Mouse (Mus musculus) CH12.LX (cell line): ENCODE data around the gene Foxred2. TPM values are rescaled to one million over a fixed set of nuclear protein-coding genes. Genes with fewer than 3 reads are reported as not detected.

Source experiments
- DNase-seq: peaks from one replicate; pipeline ENCODE4 v3.0.0-alpha.2; 2013; ENCODE audit errors: extremely low read depth
- H3K27ac ChIP-seq: 2 replicates; pipeline ENCODE4 v1.5.1; 2012; ENCODE audit warnings: low read depth, mild to moderate bottlenecking, control low read depth, moderate library complexity; ENCODE audit not compliant: insufficient read depth
- H3K27me3 ChIP-seq: replicated peaks from 2 replicates; pipeline ENCODE3; 2012; ENCODE audit warnings: inconsistent platforms
- H3K36me3 ChIP-seq, 2 experiments: replicated peaks in 1 of 2; 2 replicates each; pipeline versions ENCODE3 to v1.6.1; 2012; ENCODE audit warnings: inconsistent platforms in 1 of 2, low read length in 1 of 2, mild to moderate bottlenecking in 1 of 2, mixed read lengths in 1 of 2, moderate library complexity in 1 of 2; ENCODE audit not compliant: control insufficient read depth in 1 of 2, insufficient read depth in 1 of 2
- H3K4me1 ChIP-seq, 2 experiments: 2 replicates each; pipeline ENCODE4 v1.6.1; 2012; ENCODE audit warnings: inconsistent platforms in 1 of 2, moderate library complexity in 1 of 2; ENCODE audit not compliant: insufficient read depth in 2 of 2, control insufficient read depth in 1 of 2
- H3K4me2 ChIP-seq: 2 replicates; pipeline ENCODE4 v1.6.1; 2012; ENCODE audit warnings: low read depth, mild to moderate bottlenecking, control low read depth; ENCODE audit not compliant: poor library complexity, insufficient read depth, severe bottlenecking
- H3K4me3 ChIP-seq, 3 experiments: fragments of 150-350 bp in 1 of 3; sonication (generic) in 1 of 3; replicated peaks in 1 of 3; 2 replicates each; pipeline versions ENCODE3 to v1.5.1; 2011 to 2012; ENCODE audit warnings: low read depth in 2 of 3, low read length in 2 of 3, mild to moderate bottlenecking in 2 of 3, moderate library complexity in 2 of 3, control low read depth in 1 of 3, improper control_type of control experiment in 1 of 3, inconsistent platforms in 1 of 3, mixed read lengths in 1 of 3; ENCODE audit not compliant: poor library complexity in 1 of 3
- H3K79me2 ChIP-seq: replicated peaks from 2 replicates; pipeline ENCODE4 v1.6.1; 2012; ENCODE audit warnings: mild to moderate bottlenecking, moderate library complexity; ENCODE audit not compliant: control insufficient read depth, poor library complexity, insufficient read depth, severe bottlenecking; ENCODE audit errors: extremely low read depth
- H3K9ac ChIP-seq: 2 replicates; pipeline ENCODE4 v1.6.1; 2012; ENCODE audit warnings: low read depth, mild to moderate bottlenecking, control low read depth, moderate library complexity; ENCODE audit not compliant: insufficient read depth
- H3K9me3 ChIP-seq: replicated peaks from 2 replicates; pipeline ENCODE3; 2012; ENCODE audit warnings: low read length, inconsistent platforms, mixed read lengths
- CHD1 ChIP-seq: IDR thresholded peaks from 2 replicates; pipeline ENCODE4 v1.6.1; 2012; ENCODE audit warnings: low read depth, low read length, improper control_type of control experiment, inconsistent platforms
- CTCF ChIP-seq, 2 experiments: IDR thresholded peaks in 1 of 2; conservative IDR thresholded peaks in 1 of 2; 2 replicates each; pipeline ENCODE4 v1.5.1; 2011 to 2012; ENCODE audit warnings: low read depth in 2 of 2, low read length in 2 of 2, improper control_type of control experiment in 1 of 2, inconsistent platforms in 1 of 2, mild to moderate bottlenecking in 1 of 2, moderate library complexity in 1 of 2
- E2F4 ChIP-seq: IDR thresholded peaks from 2 replicates; pipeline ENCODE4 v1.6.1; 2011; ENCODE audit warnings: low read depth, low read length, improper control_type of control experiment; ENCODE audit not compliant: insufficient replicate concordance
- ELF1 ChIP-seq: IDR thresholded peaks from 2 replicates; pipeline ENCODE4 v1.6.1; 2014; ENCODE audit warnings: low read depth, mild to moderate bottlenecking, inconsistent platforms, low read length, improper control_type of control experiment
- ETS1 ChIP-seq: conservative IDR thresholded peaks from 2 replicates; pipeline ENCODE4 v1.6.1; 2012; ENCODE audit warnings: low read depth, mild to moderate bottlenecking, inconsistent platforms, low read length, improper control_type of control experiment, moderate library complexity
- GABPA ChIP-seq: IDR thresholded peaks from 2 replicates; pipeline ENCODE4 v1.6.1; 2012; ENCODE audit warnings: low read depth, low read length, improper control_type of control experiment, inconsistent platforms; ENCODE audit not compliant: insufficient replicate concordance
- IRF4 ChIP-seq: IDR thresholded peaks from 2 replicates; pipeline ENCODE4 v1.6.1; 2014; ENCODE audit warnings: low read depth, mild to moderate bottlenecking, inconsistent platforms, low read length, improper control_type of control experiment
- JUN ChIP-seq: IDR thresholded peaks from 2 replicates; pipeline ENCODE4 v1.6.1; 2011; ENCODE audit warnings: low read depth, mild to moderate bottlenecking, low read length, improper control_type of control experiment, moderate library complexity; ENCODE audit not compliant: insufficient read depth
- JUND ChIP-seq: conservative IDR thresholded peaks from 2 replicates; pipeline ENCODE4 v1.6.1; 2011; ENCODE audit warnings: low read depth, low read length, improper control_type of control experiment
- MAFK ChIP-seq: IDR thresholded peaks from 2 replicates; pipeline ENCODE4 v1.6.1; 2011; ENCODE audit warnings: low read length, improper control_type of control experiment; ENCODE audit not compliant: insufficient replicate concordance
- MAZ ChIP-seq: IDR thresholded peaks from 2 replicates; pipeline ENCODE4 v1.6.1; 2012; ENCODE audit warnings: low read depth, mild to moderate bottlenecking, inconsistent platforms, low read length, improper control_type of control experiment, moderate library complexity
- MEF2A ChIP-seq: IDR thresholded peaks from 2 replicates; pipeline ENCODE4 v1.6.1; 2014; ENCODE audit warnings: low read depth, mild to moderate bottlenecking, inconsistent platforms, low read length, improper control_type of control experiment, borderline replicate concordance
- MXI1 ChIP-seq: IDR thresholded peaks from 2 replicates; pipeline ENCODE4 v1.6.1; 2011; ENCODE audit warnings: mild to moderate bottlenecking, low read depth, low read length, improper control_type of control experiment
- MYC ChIP-seq: IDR thresholded peaks from 2 replicates; pipeline ENCODE4 v1.6.1; 2011; ENCODE audit warnings: low read depth, mild to moderate bottlenecking, improper control_type of control experiment, low read length
- NRF1 ChIP-seq: IDR thresholded peaks from 2 replicates; pipeline ENCODE4 v1.6.1; 2014; ENCODE audit warnings: low read depth, mild to moderate bottlenecking, inconsistent platforms, low read length, improper control_type of control experiment, moderate library complexity
- PAX5 ChIP-seq: IDR thresholded peaks from 2 replicates; pipeline ENCODE4 v1.6.1; 2012; ENCODE audit warnings: low read length, inconsistent platforms, mixed read lengths
- POLR2AphosphoS2 ChIP-seq: IDR thresholded peaks from 2 replicates; pipeline ENCODE4 v1.6.1; 2011; ENCODE audit warnings: low read depth, low read length, improper control_type of control experiment
- SIN3A ChIP-seq: IDR thresholded peaks from 2 replicates; pipeline ENCODE4 v1.6.1; 2012; ENCODE audit warnings: low read length, improper control_type of control experiment, inconsistent platforms
- TCF12 ChIP-seq: IDR thresholded peaks from 2 replicates; pipeline ENCODE4 v1.6.1; 2014; ENCODE audit warnings: low read depth, mild to moderate bottlenecking, inconsistent platforms, low read length, improper control_type of control experiment
- ZC3H11A ChIP-seq: IDR thresholded peaks from 2 replicates; pipeline ENCODE4 v1.6.1; 2012; ENCODE audit warnings: low read depth, mild to moderate bottlenecking, inconsistent platforms, low read length, improper control_type of control experiment
- ZKSCAN1 ChIP-seq: IDR thresholded peaks from 2 replicates; pipeline ENCODE4 v1.6.1; 2012; ENCODE audit warnings: low read depth, inconsistent platforms, low read length, improper control_type of control experiment, borderline replicate concordance
- ZNF384 ChIP-seq: IDR thresholded peaks from 2 replicates; pipeline ENCODE4 v1.6.1; 2012; ENCODE audit warnings: low read depth, low read length, improper control_type of control experiment, inconsistent platforms
- dilution Hi-C: fragments of 300-500 bp; cut with MboI; formaldehyde crosslinking; loops from 2 replicates; pipeline ENCODE4 v1.14.3; 2020; ENCODE audit warnings: low sequenced_read_pairs; ENCODE audit not compliant: extremely low pct_unique_long_range_greater_than_20kb, extremely low pct_ligation_motif_present
- in situ Hi-C: fragments of 300-500 bp; cut with MboI; formaldehyde crosslinking; loops from 3 replicates; pipeline ENCODE4 v1.14.3; 2019; ENCODE audit warnings: low sequenced_read_pairs, low pct_ligation_motif_present, low pct_unique_long_range_greater_than_20kb, mixed read lengths
- polyA plus RNA-seq: library from polyadenylated mRNA; unstranded; fragments of >175 nt; gene quantifications from 2 replicates; pipeline ENCODE4 v1.2.1, GENCODE M21; 2012; ENCODE audit warnings: low read depth; ENCODE audit not compliant: insufficient read length
- total RNA-seq, 2 experiments: library from RNA; depleted of rRNA; stranded (reverse); fragments of 300-350 nt in 1 of 2; fragments of >200 nt in 1 of 2; gene quantifications; 2 replicates each; pipeline ENCODE4 v1.2.3; 2012 to 2014

The Foxred2 gene
- total and polyA plus RNA-seq, 3 experiments, result 0.17 to 0.43 (median 0.39) TPM

- in situ Hi-C loops (no loop called here), dilution Hi-C loops (no loop called here)
- Histone ChIP-seq H3K4me1 (peaks cover 4 to 21% of the 10 kb centered on the region in 2 experiments; a peak in 3 of 4 replicates), H3K4me3 (no peak overlapping the region), H3K4me2 (no peak overlapping the region), H3K79me2 (no peaks in the 10 kb centered on the region), H3K9ac (no peak overlapping the region), H3K27me3 (no peaks in the 10 kb centered on the region), H3K9me3 (no peaks in the 10 kb centered on the region), H3K36me3 (no peaks in the 10 kb centered on the region), H3K27ac (no peak overlapping the region)
- TF ChIP-seq JUN (no peak), NRF1 (no peak), IRF4 (no peak), ZNF384 (no peak), ELF1 (no peak), TCF12 (no peak), JUND (no peak), CHD1 (no peak), ETS1 (no peak), MAZ (no peak), POLR2AphosphoS2 (no peak)
- no peak for DNase-seq
Observed at GRCm38 (mm10) chr15:77893292-77893691, 63.2 kb downstream of the Foxred2 start.

- Histone ChIP-seq H3K4me2 (no peak overlapping the region), H3K9me3 (no peaks in the 10 kb centered on the region), H3K4me1 (peaks cover 4 to 22% of the 10 kb centered on the region in 2 experiments; a peak in 3 of 4 replicates), H3K27me3 (no peaks in the 10 kb centered on the region), H3K4me3 (no peak overlapping the region), H3K36me3 (no peaks in the 10 kb centered on the region), H3K9ac (no peak overlapping the region), H3K79me2 (no peaks in the 10 kb centered on the region), H3K27ac (no peak overlapping the region)
- DNase-seq, result no peak
- TF ChIP-seq MAFK (no peak), ZKSCAN1 (no peak), CTCF (conservative IDR thresholded peaks at IDR 0.05 in 1 of 2, IDR thresholded peaks at IDR 0.05 in 1 of 2; ENCODE audit: low read depth in 2 of 2, low read length in 2 of 2) (no peak), SIN3A (no peak), PAX5 (no peak), ZC3H11A (no peak), GABPA (no peak), MXI1 (no peak), E2F4 (no peak), ETS1 (no peak), ZNF384 (no peak), MYC (no peak), MEF2A (no peak)
- dilution Hi-C loops, result no loop called here
- in situ Hi-C loops, result no loop called here
Observed at GRCm38 (mm10) chr15:77892420-77892819, 64.1 kb downstream of the Foxred2 start.
